Mouse (Mus musculus): ENCODE results near the gene Ypel5. TPM values are rescaled to one million over a fixed set of nuclear protein-coding genes. Genes with fewer than 3 reads are reported as not detected.

The Ypel5 gene
- polyA plus RNA-seq (2014; fragmentation: Nextera tagmentation; extraction: Ambion mirVana) = 47.9 and 53.8 TPM in 2 replicates

- H3K4me3 ChIP-seq (ENCODE audit: low read depth, low read length) = peak within 1 kb of the TSS; percentile 91
- H3K27ac ChIP-seq (replicated peaks; ENCODE audit: low read depth, low read length) = peak within 1 kb of the TSS; percentile 91
- WGBS = under 1% methylated on average over 80 of the region's 93 CpGs
- H3K4me1 ChIP-seq (ENCODE audit: control insufficient read depth, insufficient read depth, low read length) = no peaks in the 10 kb centered on the region
- ATAC-seq (replicated peaks; ENCODE audit: insufficient number of reproducible peaks, low FRiP score, low TSS enrichment, low read depth) (peak; percentile 98), DNase-seq (ENCODE audit: low spot score) (peak; percentile 98)
- no peaks in the 10 kb centered on the region for H3K9me3 ChIP-seq (replicated peaks; ENCODE audit: control insufficient read depth, low read length)
- peak within 1 kb of the TSS; percentile 78 for H3K4me2 ChIP-seq (ENCODE audit: low read depth, low read length)
- H3K36me3 ChIP-seq (replicated peaks; ENCODE audit: control insufficient read depth, insufficient read depth, low read depth, low read length) = no peaks in the 10 kb centered on the region
- peak within 1 kb of the TSS; percentile 83 for H3K9ac ChIP-seq (replicated peaks; ENCODE audit: low read length)
- H3K27me3 ChIP-seq (ENCODE audit: control insufficient read depth, insufficient read depth, low read length) = no peaks in the 10 kb centered on the region
Measured at GRCm38 (mm10) chr17:72836158-72837115, at the start of gene Ypel5. Ypel5 (plus strand) TSS chr17:72836453.

- Histone ChIP-seq H3K4me1 (ENCODE audit: control insufficient read depth, insufficient read depth, low read length) (no peaks in the 10 kb centered on the region), H3K4me3 (ENCODE audit: low read depth, low read length) (no peak overlapping the region), H3K27ac (replicated peaks; ENCODE audit: low read depth, low read length) (no peak overlapping the region), H3K9ac (replicated peaks; ENCODE audit: low read length) (no peak overlapping the region), H3K4me2 (ENCODE audit: low read depth, low read length) (no peak overlapping the region), H3K27me3 (ENCODE audit: control insufficient read depth, insufficient read depth, low read length) (no peaks in the 10 kb centered on the region), H3K9me3 (replicated peaks; ENCODE audit: control insufficient read depth, low read length) (no peaks in the 10 kb centered on the region), H3K36me3 (replicated peaks; ENCODE audit: control insufficient read depth, insufficient read depth, low read depth, low read length) (no peaks in the 10 kb centered on the region)
- no peak for DNase-seq (ENCODE audit: low spot score)
- no peak for ATAC-seq (replicated peaks; ENCODE audit: insufficient number of reproducible peaks, low FRiP score, low TSS enrichment, low read depth)
- 82% methylated on average over 6 of the region's 6 CpGs for WGBS
Measured at GRCm38 (mm10) chr17:72787886-72788436, 48.3 kb upstream of the Ypel5 start.

- H3K9ac ChIP-seq (replicated peaks; ENCODE audit: low read length) = no peak overlapping the region
- no peak overlapping the region for H3K27ac ChIP-seq (replicated peaks; ENCODE audit: low read depth, low read length)
- DNase-seq (ENCODE audit: low spot score) (no peak), ATAC-seq (replicated peaks; ENCODE audit: insufficient number of reproducible peaks, low FRiP score, low TSS enrichment, low read depth) (no peak)
- H3K4me3 ChIP-seq (ENCODE audit: low read depth, low read length) = no peak overlapping the region
- 74% methylated on average over 4 of the region's 4 CpGs for WGBS
- H3K4me1 ChIP-seq (ENCODE audit: control insufficient read depth, insufficient read depth, low read length) = no peaks in the 10 kb centered on the region
- H3K27me3 ChIP-seq (ENCODE audit: control insufficient read depth, insufficient read depth, low read length) = no peaks in the 10 kb centered on the region
- H3K36me3 ChIP-seq (replicated peaks; ENCODE audit: control insufficient read depth, insufficient read depth, low read depth, low read length) = no peaks in the 10 kb centered on the region
- no peaks in the 10 kb centered on the region for H3K9me3 ChIP-seq (replicated peaks; ENCODE audit: control insufficient read depth, low read length)
- H3K4me2 ChIP-seq (ENCODE audit: low read depth, low read length) = no peak overlapping the region
Measured at GRCm38 (mm10) chr17:72793278-72793677, 43.0 kb upstream of the Ypel5 start.

GRCm38 (mm10) chr17:72794660-72795059 lies 41.6 kb upstream of the Ypel5 start:
- 69% methylated on average over 6 of the region's 6 CpGs for WGBS
- Histone ChIP-seq H3K9me3 (replicated peaks; ENCODE audit: control insufficient read depth, low read length) (no peaks in the 10 kb centered on the region), H3K27me3 (ENCODE audit: control insufficient read depth, insufficient read depth, low read length) (no peaks in the 10 kb centered on the region), H3K9ac (replicated peaks; ENCODE audit: low read length) (no peak overlapping the region), H3K4me2 (ENCODE audit: low read depth, low read length) (no peak overlapping the region), H3K27ac (replicated peaks; ENCODE audit: low read depth, low read length) (no peak overlapping the region), H3K36me3 (replicated peaks; ENCODE audit: control insufficient read depth, insufficient read depth, low read depth, low read length) (no peaks in the 10 kb centered on the region), H3K4me3 (ENCODE audit: low read depth, low read length) (no peak overlapping the region), H3K4me1 (ENCODE audit: control insufficient read depth, insufficient read depth, low read length) (no peaks in the 10 kb centered on the region)
- DNase-seq (ENCODE audit: low spot score) (no peak), ATAC-seq (replicated peaks; ENCODE audit: insufficient number of reproducible peaks, low FRiP score, low TSS enrichment, low read depth) (no peak)

- Histone ChIP-seq H3K9ac (replicated peaks; ENCODE audit: low read length) (no peak overlapping the region), H3K4me3 (ENCODE audit: low read depth, low read length) (no peak overlapping the region), H3K4me1 (ENCODE audit: control insufficient read depth, insufficient read depth, low read length) (no peaks in the 10 kb centered on the region), H3K4me2 (ENCODE audit: low read depth, low read length) (no peak overlapping the region), H3K27me3 (ENCODE audit: control insufficient read depth, insufficient read depth, low read length) (no peaks in the 10 kb centered on the region), H3K27ac (replicated peaks; ENCODE audit: low read depth, low read length) (no peak overlapping the region), H3K36me3 (replicated peaks; ENCODE audit: control insufficient read depth, insufficient read depth, low read depth, low read length) (no peaks in the 10 kb centered on the region), H3K9me3 (replicated peaks; ENCODE audit: control insufficient read depth, low read length) (no peaks in the 10 kb centered on the region)
- ATAC-seq (replicated peaks; ENCODE audit: insufficient number of reproducible peaks, low FRiP score, low TSS enrichment, low read depth) = no peak
- 75% methylated on average over 9 of the region's 9 CpGs for WGBS
- no peak for DNase-seq (ENCODE audit: low spot score)
Measured at GRCm38 (mm10) chr17:72795392-72796047, 40.7 kb upstream of the Ypel5 start.

- H3K4me2 ChIP-seq (ENCODE audit: low read depth, low read length) = no peak overlapping the region
- no peak overlapping the region for H3K4me3 ChIP-seq (ENCODE audit: low read depth, low read length)
- no peaks in the 10 kb centered on the region for H3K27me3 ChIP-seq (ENCODE audit: control insufficient read depth, insufficient read depth, low read length)
- H3K27ac ChIP-seq (replicated peaks; ENCODE audit: low read depth, low read length) = no peak overlapping the region
- H3K9ac ChIP-seq (replicated peaks; ENCODE audit: low read length) = no peak overlapping the region
- ATAC-seq (replicated peaks; ENCODE audit: insufficient number of reproducible peaks, low FRiP score, low TSS enrichment, low read depth) (no peak), DNase-seq (ENCODE audit: low spot score) (no peak)
- H3K36me3 ChIP-seq (replicated peaks; ENCODE audit: control insufficient read depth, insufficient read depth, low read depth, low read length) = no peaks in the 10 kb centered on the region
- H3K4me1 ChIP-seq (ENCODE audit: control insufficient read depth, insufficient read depth, low read length) = no peaks in the 10 kb centered on the region
- 89% methylated on average over 3 of the region's 3 CpGs for WGBS
- H3K9me3 ChIP-seq (replicated peaks; ENCODE audit: control insufficient read depth, low read length) = no peaks in the 10 kb centered on the region
Measured at GRCm38 (mm10) chr17:72796506-72796905, 39.7 kb upstream of the Ypel5 start.

GRCm38 (mm10) chr17:72797867-72798266 lies 38.4 kb upstream of the Ypel5 start:
- no peaks in the 10 kb centered on the region for H3K36me3 ChIP-seq (replicated peaks; ENCODE audit: control insufficient read depth, insufficient read depth, low read depth, low read length)
- no peak overlapping the region for H3K4me3 ChIP-seq (ENCODE audit: low read depth, low read length)
- H3K4me1 ChIP-seq (ENCODE audit: control insufficient read depth, insufficient read depth, low read length) = no peaks in the 10 kb centered on the region
- no peaks in the 10 kb centered on the region for H3K9me3 ChIP-seq (replicated peaks; ENCODE audit: control insufficient read depth, low read length)
- 0 out of 2 replicates have a peak, but pooled peaks have one; percentile 34 for ATAC-seq (replicated peaks; ENCODE audit: insufficient number of reproducible peaks, low FRiP score, low TSS enrichment, low read depth)
- H3K4me2 ChIP-seq (ENCODE audit: low read depth, low read length) = no peak overlapping the region
- H3K27me3 ChIP-seq (ENCODE audit: control insufficient read depth, insufficient read depth, low read length) = no peaks in the 10 kb centered on the region
- no peak overlapping the region for H3K9ac ChIP-seq (replicated peaks; ENCODE audit: low read length)
- H3K27ac ChIP-seq (replicated peaks; ENCODE audit: low read depth, low read length) = no peak overlapping the region
- DNase-seq (ENCODE audit: low spot score) = peak; percentile 75
- WGBS = 16% methylated on average over 2 of the region's 2 CpGs

Data from embryonic facial prominence, embryonic 11.5 days (tissue).